Mouse (Mus musculus): ENCODE results near the gene Hoxc11. TPM values are rescaled to one million over a fixed set of nuclear protein-coding genes. Genes with fewer than 3 reads are reported as not detected.

Hoxc11 gene
- total RNA-seq, 2 experiments from 2014 or later, result 6.9 to 11.7 TPM

- peak within 1 kb of the TSS; percentile 98 for H3K27ac ChIP-seq
Measured at GRCm38 (mm10) chr15:102997939-102998355, 43.7 kb downstream of the Hoxc11 start, which contains the start of gene Hoxc6. Gene Hoxc6, plus strand, starts transcription at chr15:102998257.

GRCm38 (mm10) chr15:102998608-102999182, 44.5 kb downstream of the Hoxc11 start:
- peak; percentile 28 for DNase-seq
- peak overlapping the region; percentile 98 for H3K27ac ChIP-seq
- TF ChIP-seq CTCF (IDR thresholded peaks at IDR 0.05), result no peak
- peak overlapping the region; percentile 74 for H3K4me3 ChIP-seq
- intact Hi-C loops (cut with DNase I), result no loop called here

More at GRCm38 (mm10) chr15:102997939-102998355, 43.7 kb downstream of the Hoxc11 start, which contains the start of gene Hoxc6:
- intact Hi-C loops (cut with DNase I), result no loop called here
- peak within 1 kb of the TSS; percentile 74 for H3K4me3 ChIP-seq
- no peak for TF ChIP-seq CTCF (IDR thresholded peaks at IDR 0.05)
- DNase-seq, result no peak

- intact Hi-C loops (cut with DNase I), result no loop called here
Measured at GRCm38 (mm10) chr15:102999183-102999831, 45.1 kb downstream of the Hoxc11 start.

GRCm38 (mm10) chr15:102999955-103000354, 45.7 kb downstream of the Hoxc11 start:
- Histone ChIP-seq H3K27ac (peak overlapping the region; percentile 98), H3K4me3 (peak overlapping the region; percentile 74)
- intact Hi-C loops (cut with DNase I), result no loop called here
- DNase-seq, result peak; percentile 72
- TF ChIP-seq CTCF (IDR thresholded peaks at IDR 0.05), result no peak

More at GRCm38 (mm10) chr15:102999183-102999831, 45.1 kb downstream of the Hoxc11 start:
- peak; percentile 95 for DNase-seq
- H3K27ac ChIP-seq, result peak overlapping the region; percentile 98
- TF ChIP-seq CTCF (IDR thresholded peaks at IDR 0.05), result no peak
- H3K4me3 ChIP-seq, result peak overlapping the region; percentile 74

- peak; percentile 57 for DNase-seq
- peak overlapping the region; percentile 74 for H3K4me3 ChIP-seq
- no peak for TF ChIP-seq CTCF (IDR thresholded peaks at IDR 0.05)
- peak overlapping the region; percentile 98 for H3K27ac ChIP-seq
- intact Hi-C loops (cut with DNase I), result no loop called here
Measured at GRCm38 (mm10) chr15:103000501-103000901, 46.3 kb downstream of the Hoxc11 start.

- Histone ChIP-seq H3K27ac (peak overlapping the region; percentile 98), H3K4me3 (peak overlapping the region; percentile 74)
Measured at GRCm38 (mm10) chr15:103001370-103001769, 47.1 kb downstream of the Hoxc11 start.

GRCm38 (mm10) chr15:103002156-103002555, 47.9 kb downstream of the Hoxc11 start:
- Histone ChIP-seq H3K27ac (peak overlapping the region; percentile 98), H3K4me3 (peak overlapping the region; percentile 74)
- peak; percentile 66 for DNase-seq
- TF ChIP-seq CTCF (IDR thresholded peaks at IDR 0.05), result no peak
- intact Hi-C loops (cut with DNase I), result no loop called here

More at GRCm38 (mm10) chr15:103001370-103001769, 47.1 kb downstream of the Hoxc11 start:
- no peak for TF ChIP-seq CTCF (IDR thresholded peaks at IDR 0.05)
- intact Hi-C loops (cut with DNase I), result no loop called here
- peak; percentile 47 for DNase-seq

GRCm38 (mm10) chr15:103002821-103003448, 48.7 kb downstream of the Hoxc11 start:
- H3K27ac ChIP-seq, result peak overlapping the region; percentile 98
- TF ChIP-seq CTCF (IDR thresholded peaks at IDR 0.05), result no peak
- intact Hi-C loops (cut with DNase I), result no loop called here
- peak; percentile 52 for DNase-seq
- peak overlapping the region; percentile 74 for H3K4me3 ChIP-seq

GRCm38 (mm10) chr15:103005308-103005707, 51.1 kb downstream of the Hoxc11 start:
- peak; percentile 83 for DNase-seq
- peak overlapping the region; percentile 63 for H3K4me3 ChIP-seq
- peak overlapping the region; percentile 87 for H3K27ac ChIP-seq
- intact Hi-C loops (cut with DNase I), result no loop called here
- TF ChIP-seq CTCF (IDR thresholded peaks at IDR 0.05), result no peak

GRCm38 (mm10) chr15:103005797-103006196, 51.6 kb downstream of the Hoxc11 start:
- H3K4me3 ChIP-seq, result peak overlapping the region; percentile 63
- no peak for TF ChIP-seq CTCF (IDR thresholded peaks at IDR 0.05)
- intact Hi-C loops (cut with DNase I), result no loop called here
- peak; percentile 39 for DNase-seq
- H3K27ac ChIP-seq, result peak overlapping the region; percentile 87

GRCm38 (mm10) chr15:103006326-103006725, 52.1 kb downstream of the Hoxc11 start:
- TF ChIP-seq CTCF (IDR thresholded peaks at IDR 0.05), result no peak
- Histone ChIP-seq H3K4me3 (peak overlapping the region; percentile 63), H3K27ac (peak overlapping the region; percentile 87)
- intact Hi-C loops (cut with DNase I), result no loop called here
- DNase-seq, result peak; percentile 15

Small RNA genes lying within 50 kb of the gene (microRNA-seq; reads per million reads assigned to microRNA genes)
- 2,782 reads per million, percentile 85 among the genes with 10 or more reads in this experiment for gene Mir196a-2

Other genes starting within 250 kb of the Hoxc11 start
- 10 to 100 TPM; 67.7 to 70.2 TPM for gene Calcoco1, start 232.2 kb upstream of the Hoxc11 start, total RNA-seq (2021)
- not detected for gene Hoxc13, start 33.3 kb upstream of the Hoxc11 start, total RNA-seq (2021)
- not detected for gene Hoxc12, start 17.7 kb upstream of the Hoxc11 start, total RNA-seq (2021)
- gene Hoxc10, start 12.4 kb downstream of the Hoxc11 start, total RNA-seq (2021), result 10 to 100 TPM; 72.4 to 84.8 TPM
- 1 to 10 TPM; 2.7 to 2.9 TPM for gene Hoxc5, start 13.0 kb downstream of the Hoxc11 start, total RNA-seq (2021)
- 1 to 10 TPM; 6.7 to 8.3 TPM for gene Hoxc9, start 22.0 kb downstream of the Hoxc11 start, total RNA-seq (2021)
- 1 to 10 TPM; 1.0 to 2.8 TPM for gene Hoxc8, start 36.2 kb downstream of the Hoxc11 start, total RNA-seq (2021)
- gene Hoxc6, start 43.8 kb downstream of the Hoxc11 start, total RNA-seq (2021), result 1 to 10 TPM; 8.1 to 8.6 TPM
- gene Hoxc4, start 64.5 kb downstream of the Hoxc11 start, total RNA-seq (2021), result 1 to 10 TPM; 4.3 to 4.6 TPM
- 10 to 100 TPM; 10.8 to 12.7 TPM for gene Smug1, start 212.7 kb downstream of the Hoxc11 start, total RNA-seq (2021)

Data from gastrocnemius, adult 2 months (tissue).